Mouse (Mus musculus) embryonic facial prominence, embryonic 12.5 days (tissue): Measurements from ENCODE around the gene Zfp784. TPM values are rescaled to one million over a fixed set of nuclear protein-coding genes. Genes with fewer than 3 reads are reported as not detected.
A peak's percentile ranks its signal among the peaks of the same experiment; 100 is the strongest.
"Not testable (repeated sequence)": the region's sequence is repeated elsewhere in the genome, so short reads cannot be mapped to it uniquely, and the experiment has no call there.

ENCODE experiments used
- ATAC-seq: fragments of 200-750 bp; cut with Nextera tagmentation; 2 replicates; pipeline ENCODE4 v1.8.0; 2017; ENCODE audit not compliant: insufficient number of reproducible peaks, insufficient read depth, low FRiP score, low TSS enrichment
- H3K27ac ChIP-seq: fragments of 300-500 bp; sonication (generic); 2 replicates; pipeline ENCODE4 v1.5.1; 2016; ENCODE audit warnings: mild to moderate bottlenecking
- H3K27me3 ChIP-seq: fragments of 300-500 bp; sonication (generic); 2 replicates; pipeline ENCODE4 v1.6.1; 2016; ENCODE audit warnings: mild to moderate bottlenecking, moderate library complexity
- H3K36me3 ChIP-seq: fragments of 300-500 bp; sonication (generic); 2 replicates; pipeline ENCODE4 v1.6.1; 2016; ENCODE audit warnings: mild to moderate bottlenecking
- H3K4me1 ChIP-seq: fragments of 300-500 bp; sonication (generic); 2 replicates; pipeline ENCODE4 v1.6.1; 2016
- H3K4me2 ChIP-seq: fragments of 300-500 bp; sonication (generic); replicated peaks from 2 replicates; pipeline ENCODE4 v1.6.1; 2016; ENCODE audit warnings: mild to moderate bottlenecking, moderate library complexity
- H3K4me3 ChIP-seq: fragments of 300-500 bp; sonication (generic); 2 replicates; pipeline ENCODE4 v1.5.1; 2016; ENCODE audit warnings: mild to moderate bottlenecking
- H3K9ac ChIP-seq: fragments of 300-500 bp; sonication (generic); 2 replicates; pipeline ENCODE4 v1.6.1; 2016; ENCODE audit warnings: mild to moderate bottlenecking, moderate library complexity
- H3K9me3 ChIP-seq: fragments of 300-500 bp; sonication (generic); 2 replicates; pipeline ENCODE4 v1.6.1; 2016; ENCODE audit warnings: mild to moderate bottlenecking, moderate library complexity
- WGBS: fragments of 180-500 bp; shearing (Covaris S2); methylation state at CpG from one replicate; pipeline ENCODE4 v1.1.7; 2016; 5-methylcytosine and 5-hydroxymethylcytosine counted together
- polyA plus RNA-seq: library from polyadenylated mRNA; unstranded; fragments of >200 nt; fragmentation: Nextera tagmentation; extraction: Ambion mirVana; gene quantifications from 2 replicates; pipeline ENCODE4 v1.2.1, GENCODE M21; 2016

Gene Zfp784
- polyA plus RNA-seq, 1 experiment from 2014 or later = 5.7 TPM

- WGBS = 92% methylated on average over 9 of the region's 9 CpGs
- peaks cover 6% of the 10 kb centered on the region; the same call in 1 of the 2 replicates for H3K4me1 ChIP-seq
- no peaks in the 10 kb centered on the region for H3K27me3 ChIP-seq
- H3K4me2 ChIP-seq = no peak overlapping the region
- peaks cover 33% of the 10 kb centered on the region for H3K9me3 ChIP-seq
- no peak overlapping the region for H3K27ac ChIP-seq
- no peak overlapping the region for H3K9ac ChIP-seq
- H3K4me3 ChIP-seq = no peak overlapping the region
- H3K36me3 ChIP-seq = peaks cover 56% of the 10 kb centered on the region
- no peak for ATAC-seq
These were observed 2.1 kb downstream of the Zfp784 start for GRCm38 (mm10) chr7:5036136-5036535.

GRCm38 (mm10) chr7:5035628-5036027 lies 2.6 kb downstream of the Zfp784 start:
- H3K4me2 ChIP-seq = no peak overlapping the region
- H3K36me3 ChIP-seq = peaks cover 61% of the 10 kb centered on the region
- no peaks in the 10 kb centered on the region for H3K27me3 ChIP-seq
- WGBS = 94% methylated on average over 17 of the region's 17 CpGs
- H3K4me3 ChIP-seq = no peak overlapping the region
- no peak for ATAC-seq
- H3K27ac ChIP-seq = no peak overlapping the region
- H3K9me3 ChIP-seq = peaks cover 38% of the 10 kb centered on the region
- no peak overlapping the region for H3K9ac ChIP-seq
- H3K4me1 ChIP-seq = peaks cover 6% of the 10 kb centered on the region; the same call in 1 of the 2 replicates

- Histone ChIP-seq H3K4me3 (no peak within 1 kb of the TSS), H3K4me2 (no peak within 1 kb of the TSS), H3K27ac (no peak within 1 kb of the TSS), H3K9ac (no peak within 1 kb of the TSS), H3K9me3 (peaks cover 56% of the 10 kb centered on the region), H3K36me3 (peaks cover 79% of the 10 kb centered on the region), H3K4me1 (no peaks in the 10 kb centered on the region), H3K27me3 (no peaks in the 10 kb centered on the region)
- 91% methylated on average over 3 of the region's 3 CpGs for WGBS
- ATAC-seq = no peak
These were observed 4.4 kb downstream of the Zfp784 start, which contains the start of gene 4632433K11Rik for GRCm38 (mm10) chr7:5033818-5034217. Gene 4632433K11Rik, plus strand, starts transcription at chr7:5034118.

GRCm38 (mm10) chr7:5031496-5031895 lies 6.8 kb downstream of the Zfp784 start:
- Histone ChIP-seq H3K4me3 (0 out of 2 replicates have a peak overlapping the region, but pooled peaks have one; percentile 6), H3K27ac (no peak overlapping the region), H3K4me1 (no peaks in the 10 kb centered on the region), H3K36me3 (peaks cover 95% of the 10 kb centered on the region), H3K9me3 (peaks cover 59% of the 10 kb centered on the region), H3K9ac (no peak overlapping the region), H3K4me2 (no peak overlapping the region), H3K27me3 (no peaks in the 10 kb centered on the region)
- 79% methylated on average over 46 of the region's 46 CpGs for WGBS
- ATAC-seq = no peak

- H3K4me1 ChIP-seq = no peaks in the 10 kb centered on the region
- 86% methylated on average over 63 of the region's 63 CpGs for WGBS
- peaks cover 96% of the 10 kb centered on the region for H3K36me3 ChIP-seq
- no peaks in the 10 kb centered on the region for H3K27me3 ChIP-seq
- no peak for ATAC-seq
- peaks cover 54% of the 10 kb centered on the region for H3K9me3 ChIP-seq
- no peak overlapping the region for H3K9ac ChIP-seq
- no peak overlapping the region for H3K27ac ChIP-seq
- H3K4me2 ChIP-seq = no peak overlapping the region
- peak overlapping the region; percentile 5; the same call in 1 of the 2 replicates for H3K4me3 ChIP-seq
These were observed 7.5 kb downstream of the Zfp784 start for GRCm38 (mm10) chr7:5030554-5031275.

GRCm38 (mm10) chr7:5029946-5030345 lies 8.3 kb downstream of the Zfp784 start:
- H3K9me3 ChIP-seq = peaks cover 49% of the 10 kb centered on the region

GRCm38 (mm10) chr7:5029543-5029942 lies 8.7 kb downstream of the Zfp784 start:
- Histone ChIP-seq H3K27me3 (no peaks in the 10 kb centered on the region), H3K4me1 (no peaks in the 10 kb centered on the region), H3K27ac (no peak overlapping the region), H3K9me3 (peaks cover 49% of the 10 kb centered on the region), H3K36me3 (peaks cover 92% of the 10 kb centered on the region), H3K4me2 (no peak overlapping the region), H3K9ac (no peak overlapping the region), H3K4me3 (no peak overlapping the region)
- no peak for ATAC-seq
- 95% methylated on average over 22 of the region's 22 CpGs for WGBS

More at GRCm38 (mm10) chr7:5029946-5030345, 8.3 kb downstream of the Zfp784 start:
- no peak overlapping the region for H3K27ac ChIP-seq
- H3K4me1 ChIP-seq = no peaks in the 10 kb centered on the region
- peak overlapping the region; percentile 5; the same call in 1 of the 2 replicates for H3K4me3 ChIP-seq
- H3K4me2 ChIP-seq = no peak overlapping the region
- WGBS = 92% methylated on average over 21 of the region's 21 CpGs
- H3K9ac ChIP-seq = no peak overlapping the region
- no peaks in the 10 kb centered on the region for H3K27me3 ChIP-seq
- peaks cover 92% of the 10 kb centered on the region for H3K36me3 ChIP-seq
- no peak for ATAC-seq

GRCm38 (mm10) chr7:5021197-5021596 lies 17.0 kb downstream of the Zfp784 start:
- peak overlapping the region; percentile 92 for H3K9ac ChIP-seq
- 49% methylated on average over 5 of the region's 5 CpGs for WGBS
- no peaks in the 10 kb centered on the region for H3K9me3 ChIP-seq
- ATAC-seq = no peak
- peak overlapping the region; percentile 87 for H3K4me3 ChIP-seq
- no peaks in the 10 kb centered on the region for H3K27me3 ChIP-seq
- peak overlapping the region; percentile 98 for H3K27ac ChIP-seq
- H3K36me3 ChIP-seq = peaks cover 37% of the 10 kb centered on the region
- peaks cover 7% of the 10 kb centered on the region for H3K4me1 ChIP-seq
- H3K4me2 ChIP-seq = peak overlapping the region; percentile 82

GRCm38 (mm10) chr7:5020685-5021084 lies 17.6 kb downstream of the Zfp784 start:
- H3K9me3 ChIP-seq = no peaks in the 10 kb centered on the region
- peak overlapping the region; percentile 92 for H3K9ac ChIP-seq
- no peaks in the 10 kb centered on the region for H3K27me3 ChIP-seq
- H3K4me3 ChIP-seq = peak overlapping the region; percentile 87
- H3K27ac ChIP-seq = peak overlapping the region; percentile 98
- peak; percentile 5 for ATAC-seq
- peak overlapping the region; percentile 82 for H3K4me2 ChIP-seq
- WGBS = 0% methylated on average over 11 of the region's 15 CpGs
- peaks cover 33% of the 10 kb centered on the region for H3K36me3 ChIP-seq
- peaks cover 11% of the 10 kb centered on the region for H3K4me1 ChIP-seq

GRCm38 (mm10) chr7:5020000-5020681 lies 18.1 kb downstream of the Zfp784 start, which contains the start of the genes Zfp865 and Ccdc106:
Gene Zfp865, plus strand, starts transcription at chr7:5020376.
Gene Ccdc106, plus strand, starts transcription at chr7:5020553.
- peaks cover 29% of the 10 kb centered on the region for H3K36me3 ChIP-seq

GRCm38 (mm10) chr7:5019576-5019975 lies 18.7 kb downstream of the Zfp784 start:
- not testable (repeated sequence) for H3K9me3 ChIP-seq, H3K27me3 ChIP-seq, ATAC-seq
- Histone ChIP-seq H3K4me3 (peak overlapping the region; percentile 87), H3K27ac (peak overlapping the region; percentile 98), H3K4me1 (peaks cover 11% of the 10 kb centered on the region), H3K36me3 (peaks cover 25% of the 10 kb centered on the region), H3K9ac (peak overlapping the region; percentile 92; the same call in 1 of the 2 replicates), H3K4me2 (peak overlapping the region; percentile 82)
- 27% methylated on average over 8 of the region's 8 CpGs for WGBS

More at GRCm38 (mm10) chr7:5020000-5020681, 18.1 kb downstream of the Zfp784 start, which contains the start of the genes Zfp865 and Ccdc106:
- Histone ChIP-seq H3K4me2 (peak within 1 kb of the TSS; percentile 82), H3K27ac (peak within 1 kb of the TSS; percentile 98), H3K9ac (peak within 1 kb of the TSS; percentile 92), H3K27me3 (no peaks in the 10 kb centered on the region), H3K9me3 (no peaks in the 10 kb centered on the region), H3K4me3 (peak within 1 kb of the TSS; percentile 87), H3K4me1 (peaks cover 11% of the 10 kb centered on the region)
- WGBS = under 1% methylated on average over 48 of the region's 49 CpGs
- ATAC-seq = peak; percentile 83
